Mouse (Mus musculus) retina, postnatal 1 day (tissue): ENCODE data around the gene Defb10.

Experiments
- DNase-seq: peaks from one replicate; pipeline ENCODE4 v3.0.0-alpha.2; 2012

Gene Defb10

DNA sequence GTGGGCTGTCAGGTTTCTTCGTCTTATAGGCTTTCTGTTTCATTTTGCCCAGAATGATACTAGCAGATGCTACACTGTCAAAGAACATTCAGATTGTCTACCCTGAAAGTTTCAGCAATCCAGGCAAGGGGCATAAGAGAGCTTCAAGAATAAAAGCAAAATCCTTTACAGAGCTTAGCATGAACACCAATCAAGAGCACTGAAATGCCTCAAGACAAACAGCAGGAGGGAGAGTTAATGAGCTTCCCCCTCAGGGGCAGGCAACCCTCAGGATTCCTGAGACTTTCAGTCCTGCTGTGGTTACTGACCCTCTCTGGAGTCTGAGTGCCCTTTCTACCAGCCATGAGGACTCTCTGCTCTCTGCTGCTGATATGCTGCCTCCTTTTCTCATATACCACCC is at the start of gene Defb10:
Gene Defb10, plus strand, starts transcription at position 316 of the 400 bp plus-strand sequence.
- DNase-seq = peak; percentile 57

DNA sequence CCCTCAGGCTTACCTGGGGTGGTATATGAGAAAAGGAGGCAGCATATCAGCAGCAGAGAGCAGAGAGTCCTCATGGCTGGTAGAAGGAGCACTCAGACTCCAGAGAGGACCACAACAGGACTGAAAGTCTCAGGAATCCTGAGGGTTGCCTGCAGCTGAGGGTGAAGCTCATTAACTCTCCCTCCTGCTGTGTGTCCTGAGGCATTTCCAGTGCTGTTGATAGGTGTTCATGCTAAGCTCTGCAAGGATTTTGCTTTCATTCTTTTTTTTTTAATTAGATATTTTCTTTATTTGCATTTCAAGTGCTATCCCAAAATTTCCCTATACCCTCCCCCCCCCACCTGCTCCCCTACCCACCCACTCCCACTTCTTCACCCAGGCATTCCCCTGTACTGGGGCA is 26.6 kb downstream of the Defb10 start, which contains the start of gene Defb9:
Gene Defb9, minus strand, starts transcription at position 101 of the 400 bp plus-strand sequence.
- DNase-seq = peak; percentile 15

DNA sequence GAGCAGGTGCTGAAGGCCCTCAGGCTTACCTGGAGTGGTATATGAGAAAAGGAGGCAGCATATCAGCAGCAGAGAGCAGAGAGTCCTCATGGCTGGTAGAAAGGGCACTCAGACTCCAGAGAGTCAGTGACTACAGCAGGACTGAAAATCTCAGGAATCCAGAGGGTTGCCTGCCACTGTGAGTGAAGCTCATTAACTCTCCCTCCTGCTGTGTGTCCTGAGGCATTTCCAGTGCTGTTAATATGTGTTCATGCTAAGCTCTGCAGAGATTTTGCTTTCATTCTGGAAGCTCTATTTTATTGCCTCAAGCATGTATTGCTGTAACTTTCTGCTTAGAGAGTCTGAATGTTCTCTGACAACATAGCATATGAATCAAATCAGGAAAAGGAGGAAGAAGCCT is 47.6 kb downstream of the Defb10 start, which contains the start of gene Defb11:
Gene Defb11, minus strand, starts transcription at position 123 of the 400 bp plus-strand sequence.
- DNase-seq = peak; percentile 78
